Mouse (Mus musculus): Measurements from ENCODE around the gene Mrgprb2. TPM values are rescaled to one million over a fixed set of nuclear protein-coding genes. Genes with fewer than 3 reads are reported as not detected.

The Mrgprb2 gene
- not detected for total RNA-seq (2023)

DNA sequence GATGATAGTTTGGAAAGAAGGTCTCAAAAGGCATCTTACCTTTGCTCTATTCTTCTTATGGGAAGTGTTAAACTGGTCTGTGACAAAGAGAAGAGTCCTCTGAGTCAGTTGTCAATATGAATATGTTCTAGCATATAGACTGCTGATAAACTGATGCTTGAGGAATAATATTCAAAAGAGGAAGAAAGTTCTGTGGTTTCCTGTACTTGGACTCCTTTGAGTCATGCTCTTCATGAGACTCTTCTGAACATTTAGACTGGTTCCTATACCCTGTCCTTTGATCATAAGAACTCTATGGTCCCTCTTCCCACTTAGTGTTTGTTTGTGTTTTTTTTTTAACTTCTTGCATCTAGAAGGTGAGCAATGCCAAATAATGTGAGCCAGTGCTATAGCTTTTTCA, at the start of gene Mrgprb2:
Gene Mrgprb2, minus strand, starts transcription at position 101 of the 400 bp plus-strand sequence.

Other genes starting within 250 kb of the Mrgprb2 start
- not detected for gene Mrgprb8, start 169.6 kb downstream of the Mrgprb2 start, total RNA-seq (2023)
- gene Mrgprb1, start 101.7 kb downstream of the Mrgprb2 start, total RNA-seq (2023): not detected
- not detected for gene Mrgprx2, start 58.8 kb downstream of the Mrgprb2 start, total RNA-seq (2023)
- not detected for gene Mrgprb3, start 85.7 kb upstream of the Mrgprb2 start, total RNA-seq (2023)
- gene Zdhhc13, start 230.9 kb upstream of the Mrgprb2 start, total RNA-seq (2023): 10 to 100 TPM; 20.6 to 22.4 TPM

Data from monocyte, adult 59 days (primary cell).